Mouse (Mus musculus): ENCODE measurements around the gene Por. TPM values are rescaled to one million over a fixed set of nuclear protein-coding genes. Genes with fewer than 3 reads are reported as not detected.

Gene Por
- 38.2 to 47.9 TPM (median 42.2 TPM) in 4 replicates for total RNA-seq (2023)

GRCm38 (mm10) chr5:135669741-135670275 lies at the start of gene Por:
Gene Por, plus strand, starts transcription at chr5:135670033.

GRCm38 (mm10) chr5:135632117-135632796 lies 37.6 kb upstream of the Por start, which contains the start of gene Rhbdd2:
Gene Rhbdd2, plus strand, starts transcription at chr5:135632618.

GRCm38 (mm10) chr5:135743741-135744609 lies 74.1 kb downstream of the Por start, which contains the start of gene Tmem120a:
Gene Tmem120a, minus strand, starts transcription at chr5:135744448.

GRCm38 (mm10) chr5:135777796-135778470 lies 108.1 kb downstream of the Por start, which contains the start of gene Styxl1:
Gene Styxl1, minus strand, starts transcription at chr5:135778385.

GRCm38 (mm10) chr5:135778471-135779445 lies 108.9 kb downstream of the Por start, which contains the start of gene Mdh2:
Gene Mdh2, plus strand, starts transcription at chr5:135778480.

Other genes with a start within 250 kb of the Por start
- gene Hip1, start 124.9 kb upstream of the Por start, total RNA-seq (2023): 28.3 to 32.7 TPM (median 32.2 TPM) in 4 replicates
- gene Ccl26, start 106.5 kb upstream of the Por start, total RNA-seq (2023): not detected in 4 replicates
- gene Ccl24, start 97.0 kb upstream of the Por start, total RNA-seq (2023): 0.45 TPM in 1 of 4 replicates, not detected in the others
- 16.1 to 23.2 TPM (median 20.5 TPM) in 4 replicates for gene Rhbdd2, start 37.4 kb upstream of the Por start, total RNA-seq (2023)
- gene Tmem120a, start 74.4 kb downstream of the Por start, total RNA-seq (2023): 7.9 to 14.5 TPM (median 12.3 TPM) in 4 replicates
- 1.2 TPM in 1 of 4 replicates, not detected in the others for gene Styxl1, start 108.4 kb downstream of the Por start, total RNA-seq (2023)
- 143 to 159 TPM (median 155 TPM) in 4 replicates for gene Mdh2, start 108.4 kb downstream of the Por start, total RNA-seq (2023)
- 0.38 TPM in 1 of 4 replicates, not detected in the others for gene Srrm3, start 136.9 kb downstream of the Por start, total RNA-seq (2023)
- gene Hspb1, start 217.9 kb downstream of the Por start, total RNA-seq (2023): 3.1 to 8.8 TPM (median 5.6 TPM) in 4 replicates

Measured in B cell, adult 62 days (primary cell).